Mouse (Mus musculus) small intestine, adult 2 months (tissue): ENCODE data around the gene Klhl32. TPM values are rescaled to one million over a fixed set of nuclear protein-coding genes. Genes with fewer than 3 reads are reported as not detected.

Experiments
- H3K27ac ChIP-seq: fragments of 200-500 bp; 2 replicates; pipeline ENCODE4 v1.5.1; 2012; ENCODE audit warnings: low read depth, low read length, control low read depth, inconsistent platforms; ENCODE audit not compliant: insufficient read depth
- H3K27me3 ChIP-seq: fragments of 200-500 bp; 2 replicates; pipeline ENCODE4 v1.6.1; 2012; ENCODE audit warnings: mild to moderate bottlenecking, moderate library complexity, low read length, inconsistent platforms; ENCODE audit not compliant: control insufficient read depth, insufficient read depth
- H3K36me3 ChIP-seq: fragments of 200-500 bp; 2 replicates; pipeline ENCODE4 v1.6.1; 2012; ENCODE audit warnings: mild to moderate bottlenecking, low read length, control low read depth, inconsistent platforms; ENCODE audit not compliant: control insufficient read depth, insufficient read depth
- H3K4me1 ChIP-seq: fragments of 200-500 bp; 2 replicates; pipeline ENCODE4 v1.6.1; 2012; ENCODE audit warnings: low read length, inconsistent platforms, mixed read lengths; ENCODE audit not compliant: control insufficient read depth, insufficient read depth, insufficient read length
- H3K4me3 ChIP-seq: fragments of 200-500 bp; 2 replicates; pipeline ENCODE4 v1.5.1; 2012; ENCODE audit warnings: low read depth, mild to moderate bottlenecking, control low read depth, inconsistent platforms, low read length, moderate library complexity
- CTCF ChIP-seq: fragments of 200-500 bp; IDR thresholded peaks from 2 replicates; pipeline ENCODE4 v1.5.1; 2012; ENCODE audit warnings: low read depth, mild to moderate bottlenecking, control low read depth, inconsistent platforms, low read length, moderate library complexity, mixed read lengths; ENCODE audit not compliant: insufficient replicate concordance, insufficient read length; ENCODE audit errors: extremely low read depth
- POLR2A ChIP-seq: fragments of 200-500 bp; IDR thresholded peaks from 2 replicates; pipeline ENCODE4 v1.6.1; 2012; ENCODE audit warnings: low read depth, mild to moderate bottlenecking, control low read depth, inconsistent platforms, low read length, moderate library complexity
- WGBS: fragments of 180-500 bp; shearing (Covaris S2); methylation state at CpG from one replicate; pipeline ENCODE4 v1.1.7; 2018; 5-methylcytosine and 5-hydroxymethylcytosine counted together
- polyA plus RNA-seq: library from polyadenylated mRNA; depleted of rRNA; stranded (reverse); fragments of >200 nt; gene quantifications from 2 replicates; pipeline ENCODE4 v1.2.3, GENCODE M21; 2012

Gene Klhl32
- polyA plus RNA-seq, 1 experiment = 0.52 TPM

DNA sequence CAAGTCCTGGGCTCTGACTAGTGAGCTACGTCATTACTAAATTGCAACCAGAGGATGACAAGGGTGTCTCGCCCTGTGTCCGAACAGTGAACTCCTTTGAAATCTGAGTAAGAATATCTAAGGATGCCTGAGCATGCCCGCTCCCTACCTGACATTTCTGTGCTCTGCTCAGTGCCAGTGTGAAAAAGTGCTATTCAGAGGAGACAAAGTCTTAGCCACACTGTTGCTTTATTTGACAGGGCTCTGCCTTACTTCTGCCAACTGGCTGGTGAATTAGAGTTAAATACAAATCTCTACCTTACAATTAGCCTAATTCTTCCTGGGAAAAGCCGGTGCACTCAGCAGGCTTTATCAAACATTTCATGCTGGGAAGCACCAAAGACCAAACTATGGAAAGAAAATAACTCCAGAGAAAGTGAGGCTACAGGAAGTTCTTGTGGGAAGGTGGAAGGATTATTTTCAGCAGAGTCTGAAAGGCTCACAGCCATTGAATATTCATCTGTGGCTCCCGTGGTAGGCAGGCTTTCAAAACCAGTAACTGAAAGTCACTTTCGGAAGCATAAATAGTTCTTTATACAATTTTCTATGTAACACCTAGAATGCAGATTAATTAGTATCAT lies 57.1 kb downstream of the Klhl32 start:
- Histone ChIP-seq H3K4me3 (no peak overlapping the region), H3K36me3 (no peaks in the 10 kb centered on the region), H3K27ac (no peak overlapping the region), H3K4me1 (no peaks in the 10 kb centered on the region), H3K27me3 (no peaks in the 10 kb centered on the region)
- TF ChIP-seq CTCF = no peak
- no peak for TF ChIP-seq POLR2A
- WGBS = 72% methylated on average over 7 of the region's 7 CpGs

DNA sequence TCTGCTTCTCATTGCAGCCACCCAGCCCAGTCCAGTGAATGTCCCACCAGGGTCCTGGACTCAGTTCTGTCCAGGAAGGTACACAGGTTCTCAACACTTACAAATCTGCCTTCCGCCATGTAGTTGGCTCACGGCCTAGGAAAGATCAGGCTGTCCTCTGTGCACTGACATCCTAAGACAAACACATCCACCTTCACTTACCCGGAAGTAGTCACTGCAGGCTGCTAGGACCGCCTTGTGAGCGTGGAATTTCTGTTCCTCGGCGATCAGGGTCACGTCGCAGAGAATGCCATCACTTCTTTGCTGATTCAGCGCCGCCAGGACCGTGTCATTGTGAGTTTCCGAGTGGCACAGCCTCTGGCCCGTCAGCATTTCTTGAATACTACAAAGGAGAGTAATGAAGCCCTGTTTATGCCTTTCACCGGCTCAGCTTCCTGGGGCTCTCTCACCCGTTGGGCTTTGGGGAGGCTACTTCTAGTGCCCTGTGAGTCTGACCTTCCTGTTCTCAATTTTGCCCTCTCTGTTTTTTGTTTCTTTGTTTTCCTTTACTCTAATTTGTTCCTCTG lies 58.4 kb downstream of the Klhl32 start:
- Histone ChIP-seq H3K4me3 (no peak overlapping the region), H3K36me3 (no peaks in the 10 kb centered on the region), H3K27ac (no peak overlapping the region), H3K27me3 (no peaks in the 10 kb centered on the region), H3K4me1 (no peaks in the 10 kb centered on the region)
- WGBS = 48% methylated on average over 16 of the region's 16 CpGs
- TF ChIP-seq CTCF (no peak), POLR2A (no peak)

DNA sequence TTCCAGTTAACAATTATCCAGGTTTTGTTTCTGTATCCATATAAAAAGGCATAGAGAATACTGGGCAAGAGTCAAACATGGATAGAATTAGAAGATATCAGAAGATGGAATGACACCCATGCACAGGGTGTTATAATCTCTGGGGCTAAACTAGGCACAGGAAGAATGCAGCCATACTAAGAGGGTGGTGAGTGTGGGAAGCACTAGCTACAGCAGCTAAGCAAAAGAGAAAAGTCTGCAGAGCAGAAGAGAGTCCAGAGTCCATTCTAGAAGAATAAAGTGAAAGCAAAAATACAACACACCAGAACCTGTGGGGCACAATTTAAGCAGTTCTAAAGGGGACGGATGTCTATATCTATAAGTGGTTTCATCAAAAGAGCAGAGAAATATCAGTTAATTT lies 61.6 kb downstream of the Klhl32 start:
- no peak for TF ChIP-seq CTCF
- no peak for TF ChIP-seq POLR2A
- H3K4me3 ChIP-seq = no peak overlapping the region
- H3K36me3 ChIP-seq = no peaks in the 10 kb centered on the region
- WGBS = 55% methylated on average over 1 of the region's 1 CpGs
- H3K27ac ChIP-seq = no peak overlapping the region
- H3K4me1 ChIP-seq = no peaks in the 10 kb centered on the region
- H3K27me3 ChIP-seq = no peaks in the 10 kb centered on the region

DNA sequence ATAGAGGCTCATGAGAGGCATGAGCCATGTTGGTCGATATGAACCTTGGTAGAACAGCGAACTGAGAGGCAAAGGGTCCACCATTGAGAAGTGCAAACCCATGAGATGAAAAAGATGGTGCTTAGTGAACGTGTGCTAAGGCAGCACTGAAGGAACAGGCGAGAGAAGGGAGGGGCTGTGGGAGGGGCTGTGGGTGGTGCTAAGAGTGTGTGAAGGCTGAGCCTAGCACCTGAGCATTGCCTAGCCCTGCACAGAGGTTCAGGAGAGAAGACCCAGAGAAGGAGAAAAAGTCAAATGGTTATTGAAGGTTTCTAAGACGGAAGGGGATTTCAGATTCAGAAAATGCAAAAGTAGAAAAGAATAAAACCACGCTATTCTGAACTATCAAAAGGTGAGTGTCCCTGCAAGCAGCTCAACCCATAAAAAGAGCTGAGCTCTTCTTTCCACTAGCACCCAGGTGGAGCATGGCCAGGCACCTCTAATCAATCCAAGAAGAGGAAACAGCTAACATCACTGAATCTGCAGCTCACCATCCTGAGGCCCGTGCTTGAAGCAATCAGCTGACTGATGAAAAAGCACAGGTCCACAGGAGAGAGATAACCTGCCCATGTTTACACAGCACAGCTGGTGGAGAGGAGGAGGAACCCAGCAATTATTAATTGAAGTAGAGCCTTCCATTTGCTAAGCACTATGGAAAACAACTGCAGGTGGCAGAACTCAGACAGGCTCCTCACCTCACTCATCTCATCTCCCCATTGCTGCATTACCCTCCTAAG lies 65.0 kb downstream of the Klhl32 start:
- Histone ChIP-seq H3K36me3 (no peaks in the 10 kb centered on the region), H3K27ac (no peak overlapping the region), H3K4me1 (no peaks in the 10 kb centered on the region), H3K27me3 (no peaks in the 10 kb centered on the region), H3K4me3 (no peak overlapping the region)
- 44% methylated on average over 7 of the region's 7 CpGs for WGBS
- TF ChIP-seq POLR2A (no peak), CTCF (no peak)

DNA sequence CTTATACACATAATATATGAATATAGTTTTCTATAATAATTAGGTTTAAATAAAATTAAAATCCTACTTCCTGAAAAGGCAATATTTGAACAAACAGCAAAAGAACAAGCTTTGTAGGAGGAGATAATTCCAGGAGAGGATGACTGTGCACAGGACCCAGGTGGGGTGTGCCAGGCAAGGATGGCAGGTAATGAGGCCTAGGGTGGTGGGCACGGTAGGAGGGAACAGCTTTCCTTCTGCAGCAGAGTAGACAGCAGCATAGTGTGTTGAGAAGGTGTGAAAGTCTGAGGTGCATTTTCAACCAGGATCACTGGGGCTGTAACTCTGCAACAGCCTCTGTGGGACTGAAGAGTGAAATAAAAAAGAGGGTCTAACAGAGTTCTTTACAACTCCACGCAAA lies 85.0 kb downstream of the Klhl32 start:
- Histone ChIP-seq H3K4me1 (no peaks in the 10 kb centered on the region), H3K36me3 (no peaks in the 10 kb centered on the region), H3K27ac (no peak overlapping the region), H3K27me3 (no peaks in the 10 kb centered on the region), H3K4me3 (no peak overlapping the region)
- TF ChIP-seq POLR2A = no peak
- TF ChIP-seq CTCF = no peak
- WGBS = 76% methylated on average over 2 of the region's 2 CpGs

DNA sequence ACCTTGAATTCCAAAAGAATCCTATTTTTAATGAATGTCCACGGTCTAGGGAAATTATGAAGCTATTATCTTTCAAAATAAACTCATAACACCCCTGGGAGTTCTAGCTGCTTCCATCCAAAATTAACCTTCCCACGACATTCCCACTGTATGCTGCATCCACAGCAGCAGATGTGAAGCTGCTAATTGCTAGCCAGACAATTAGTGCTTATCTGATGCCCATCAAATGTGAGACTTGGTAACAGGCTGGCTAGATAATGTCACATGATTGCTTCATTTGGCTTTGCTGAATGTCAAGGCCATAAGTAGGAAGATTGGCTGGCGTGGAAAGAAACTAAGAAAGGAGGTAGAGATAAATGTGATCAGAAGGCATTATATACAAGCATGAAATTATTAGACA lies 85.5 kb downstream of the Klhl32 start:
- H3K4me3 ChIP-seq = no peak overlapping the region
- no peaks in the 10 kb centered on the region for H3K27me3 ChIP-seq
- no peak for TF ChIP-seq POLR2A
- no peak for TF ChIP-seq CTCF
- H3K4me1 ChIP-seq = no peaks in the 10 kb centered on the region
- H3K36me3 ChIP-seq = no peaks in the 10 kb centered on the region
- WGBS = 64% methylated on average over 3 of the region's 3 CpGs
- no peak overlapping the region for H3K27ac ChIP-seq

DNA sequence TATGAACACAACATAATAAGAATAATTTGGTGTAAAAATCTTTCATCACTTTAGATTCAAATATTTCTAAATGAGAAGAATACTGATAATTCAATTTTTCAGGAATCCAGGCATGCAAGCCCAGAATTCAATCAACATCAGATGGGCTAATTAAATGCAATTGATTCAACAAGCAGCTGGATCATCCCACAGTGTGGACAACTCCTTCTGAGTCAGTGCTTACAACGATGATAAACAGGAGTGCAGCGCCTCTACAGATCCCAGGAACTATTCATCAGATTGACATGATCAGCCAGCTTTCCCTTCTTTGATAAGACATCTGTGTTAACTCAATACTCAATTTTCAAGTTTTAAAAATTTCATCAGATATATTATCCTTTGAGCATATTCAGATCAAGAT lies 86.4 kb downstream of the Klhl32 start:
- Histone ChIP-seq H3K27me3 (no peaks in the 10 kb centered on the region), H3K4me3 (no peak overlapping the region), H3K27ac (no peak overlapping the region), H3K36me3 (no peaks in the 10 kb centered on the region), H3K4me1 (no peaks in the 10 kb centered on the region)
- WGBS = 75% methylated on average over 2 of the region's 2 CpGs
- no peak for TF ChIP-seq CTCF
- TF ChIP-seq POLR2A = no peak
